Mouse (Mus musculus) intestine, postnatal 0 days (tissue): ENCODE results near the gene Nxpe5. TPM values are rescaled to one million over a fixed set of nuclear protein-coding genes. Genes with fewer than 3 reads are reported as not detected.
A peak's percentile ranks its signal among the peaks of the same experiment; 100 is the strongest.

Experiments
- ATAC-seq: fragments of 200-750 bp; cut with Nextera tagmentation; 2 replicates; pipeline ENCODE4 v1.8.0; 2017; ENCODE audit warnings: mild to moderate bottlenecking, moderate TSS enrichment, moderate library complexity
- H3K27ac ChIP-seq: fragments of 300-500 bp; sonication (generic); 2 replicates; pipeline ENCODE4 v1.5.1; 2014; ENCODE audit warnings: mild to moderate bottlenecking, low read depth, low read length, moderate library complexity
- H3K27me3 ChIP-seq: fragments of 300-500 bp; sonication (generic); replicated peaks from 2 replicates; pipeline ENCODE4 v1.6.1; 2014; ENCODE audit warnings: low read length, mixed read lengths; ENCODE audit not compliant: control insufficient read depth, insufficient read depth
- H3K36me3 ChIP-seq: fragments of 300-500 bp; sonication (generic); 2 replicates; pipeline ENCODE4 v1.6.1; 2014; ENCODE audit warnings: mild to moderate bottlenecking, moderate library complexity; ENCODE audit not compliant: control insufficient read depth, insufficient read depth
- H3K4me1 ChIP-seq: fragments of 300-500 bp; sonication (generic); replicated peaks from 2 replicates; pipeline ENCODE4 v1.6.1; 2014; ENCODE audit warnings: antibody characterized with exemption, low read length, mixed read lengths; ENCODE audit not compliant: control insufficient read depth, insufficient read depth
- H3K4me2 ChIP-seq: fragments of 300-500 bp; sonication (generic); replicated peaks from 2 replicates; pipeline ENCODE4 v1.6.1; 2014; ENCODE audit warnings: low read depth, mild to moderate bottlenecking, moderate library complexity
- H3K4me3 ChIP-seq: fragments of 300-500 bp; sonication (generic); 2 replicates; pipeline ENCODE4 v1.5.1; 2014; ENCODE audit warnings: low read depth, low read length
- H3K9ac ChIP-seq: fragments of 300-500 bp; sonication (generic); 2 replicates; pipeline ENCODE4 v1.6.1; 2014; ENCODE audit warnings: mild to moderate bottlenecking, low read depth, low read length
- H3K9me3 ChIP-seq: fragments of 300-500 bp; sonication (generic); 2 replicates; pipeline ENCODE4 v1.6.1; 2016; ENCODE audit warnings: mixed run types; ENCODE audit not compliant: control insufficient read depth
- CTCF ChIP-seq: sonication (generic); IDR thresholded peaks from 2 replicates; pipeline ENCODE4 v1.5.1; 2016; ENCODE audit warnings: low read depth, mild to moderate bottlenecking, control low read depth, antibody characterized with exemption, moderate library complexity
- WGBS: fragments of 180-500 bp; shearing (Covaris S2); extraction: QIAGEN DNeasy Blood & Tissue Kit; methylation state at CpG from one replicate; pipeline ENCODE4 v1.1.7; 2014; 5-methylcytosine and 5-hydroxymethylcytosine counted together
- polyA plus RNA-seq: library from polyadenylated mRNA; unstranded; fragments of >200 nt; fragmentation: Nextera tagmentation; extraction: Ambion mirVana; gene quantifications from 2 replicates; pipeline ENCODE4 v1.2.1, GENCODE M21; 2015

Nxpe5 gene
- polyA plus RNA-seq, 1 experiment from 2014 or later, result 0.07 TPM

GRCm38 (mm10) chr5:138256966-138257584 is 31.4 kb downstream of the Nxpe5 start:
- no peak for ATAC-seq
- no peak overlapping the region for H3K9ac ChIP-seq
- WGBS, result 81% methylated on average over 10 of the region's 10 CpGs
- no peak overlapping the region for H3K27ac ChIP-seq
- peaks cover 31% of the 10 kb centered on the region for H3K36me3 ChIP-seq
- TF ChIP-seq CTCF, result no peak
- no peaks in the 10 kb centered on the region for H3K9me3 ChIP-seq
- H3K27me3 ChIP-seq, result no peaks in the 10 kb centered on the region
- no peak overlapping the region for H3K4me2 ChIP-seq
- 0 out of 2 replicates have a peak, but pooled peaks cover 5% of the 10 kb centered on the region for H3K4me1 ChIP-seq
- no peak overlapping the region for H3K4me3 ChIP-seq

GRCm38 (mm10) chr5:138257585-138257978 is 31.9 kb downstream of the Nxpe5 start:
- 91% methylated on average over 4 of the region's 4 CpGs for WGBS

GRCm38 (mm10) chr5:138258078-138258477 is 32.4 kb downstream of the Nxpe5 start:
- H3K9ac ChIP-seq, result no peak overlapping the region
- H3K36me3 ChIP-seq, result peaks cover 32% of the 10 kb centered on the region
- ATAC-seq, result no peak
- no peak overlapping the region for H3K27ac ChIP-seq
- H3K9me3 ChIP-seq, result no peaks in the 10 kb centered on the region
- no peak overlapping the region for H3K4me2 ChIP-seq
- 0 out of 2 replicates have a peak, but pooled peaks cover 7% of the 10 kb centered on the region for H3K4me1 ChIP-seq
- 65% methylated on average over 3 of the region's 3 CpGs for WGBS
- TF ChIP-seq CTCF, result no peak
- H3K27me3 ChIP-seq, result no peaks in the 10 kb centered on the region
- H3K4me3 ChIP-seq, result no peak overlapping the region

More at GRCm38 (mm10) chr5:138257585-138257978, 31.9 kb downstream of the Nxpe5 start:
- Histone ChIP-seq H3K4me1 (0 out of 2 replicates have a peak, but pooled peaks cover 5% of the 10 kb centered on the region), H3K9ac (no peak overlapping the region), H3K36me3 (peaks cover 32% of the 10 kb centered on the region), H3K4me3 (no peak overlapping the region), H3K27ac (no peak overlapping the region), H3K4me2 (no peak overlapping the region), H3K27me3 (no peaks in the 10 kb centered on the region), H3K9me3 (no peaks in the 10 kb centered on the region)
- ATAC-seq, result no peak
- TF ChIP-seq CTCF, result no peak

- H3K27me3 ChIP-seq, result no peaks in the 10 kb centered on the region
- no peak overlapping the region for H3K4me3 ChIP-seq
- peaks cover 32% of the 10 kb centered on the region for H3K36me3 ChIP-seq
- no peaks in the 10 kb centered on the region for H3K9me3 ChIP-seq
- ATAC-seq, result no peak
- no peak overlapping the region for H3K27ac ChIP-seq
- no peak overlapping the region for H3K4me2 ChIP-seq
- 89% methylated on average over 6 of the region's 6 CpGs for WGBS
- TF ChIP-seq CTCF, result no peak
- no peak overlapping the region for H3K9ac ChIP-seq
- H3K4me1 ChIP-seq, result 0 out of 2 replicates have a peak, but pooled peaks cover 8% of the 10 kb centered on the region
These were observed 32.8 kb downstream of the Nxpe5 start for GRCm38 (mm10) chr5:138258542-138258941.

- Histone ChIP-seq H3K27ac (no peak overlapping the region), H3K4me1 (0 out of 2 replicates have a peak, but pooled peaks cover 8% of the 10 kb centered on the region), H3K4me3 (no peak overlapping the region), H3K4me2 (no peak overlapping the region), H3K27me3 (no peaks in the 10 kb centered on the region), H3K36me3 (peaks cover 32% of the 10 kb centered on the region), H3K9ac (no peak overlapping the region), H3K9me3 (no peaks in the 10 kb centered on the region)
- WGBS, result 53% methylated on average over 7 of the region's 7 CpGs
- no peak for TF ChIP-seq CTCF
- ATAC-seq, result no peak
These were observed 33.3 kb downstream of the Nxpe5 start for GRCm38 (mm10) chr5:138258993-138259392.

- H3K36me3 ChIP-seq, result peaks cover 32% of the 10 kb centered on the region
- H3K27me3 ChIP-seq, result no peaks in the 10 kb centered on the region
- ATAC-seq, result no peak
- no peak overlapping the region for H3K4me3 ChIP-seq
- no peak overlapping the region for H3K9ac ChIP-seq
- no peak for TF ChIP-seq CTCF
- no peak overlapping the region for H3K4me2 ChIP-seq
- H3K27ac ChIP-seq, result peak overlapping the region; percentile 28; the same call in 1 of the 2 replicates
- 0 out of 2 replicates have a peak, but pooled peaks cover 8% of the 10 kb centered on the region for H3K4me1 ChIP-seq
- WGBS, result 58% methylated on average over 10 of the region's 10 CpGs
- no peaks in the 10 kb centered on the region for H3K9me3 ChIP-seq
These were observed 34.4 kb downstream of the Nxpe5 start for GRCm38 (mm10) chr5:138260051-138260450.
